Comparison of ENCODE assay signal across 17 mouse cellular contexts in the genomic region with DNA sequence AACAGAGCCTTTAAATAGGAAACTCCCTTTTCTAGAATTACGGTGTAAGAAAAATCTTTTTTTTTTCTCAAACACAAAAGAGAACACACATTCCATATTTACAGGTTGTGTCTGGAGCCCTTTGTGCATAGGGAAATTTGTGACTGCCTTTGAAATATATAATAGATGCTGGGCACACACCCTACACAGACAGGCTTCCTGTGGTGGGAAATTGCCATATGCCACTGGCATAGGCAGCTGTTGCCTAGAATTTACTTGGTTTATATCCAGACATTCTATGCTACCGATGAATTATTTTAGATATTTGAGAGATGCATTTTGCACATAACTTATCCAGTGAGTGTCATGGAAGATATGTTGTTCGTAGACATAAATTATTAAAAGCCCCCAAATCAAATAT.
DNase-seq lines count a peak whose midpoint lies in the region; ATAC-seq and TF ChIP-seq lines count a peak whose summit lies in the region.
"Had no signal": no experiment of that assay in that cellular context is flagged by ENCODE, and none has a peak within 500 bp of the region (broad histone marks: within the 10 kb centered on the region; RNA-seq: fewer than 3 reads in every experiment).

No protein-coding gene starts in this region.

- H3K27ac ChIP-seq in forebrain, embryonic 13.5 days = no peak overlapping the region
- H3K27ac ChIP-seq in forebrain, embryonic 12.5 days = no peak overlapping the region
- peak overlapping the region; percentile 56 for H3K27ac ChIP-seq in forebrain, embryonic 15.5 days (replicated peaks)
- H3K27ac ChIP-seq in forebrain, embryonic 10.5 days = no peak overlapping the region
- H3K27ac ChIP-seq in hindbrain, embryonic 15.5 days (replicated peaks) = peak overlapping the region; percentile 53; the same call in 1 of the 2 replicates
- no peak overlapping the region for H3K27ac ChIP-seq in hindbrain, embryonic 16.5 days (ENCODE audit: low read depth, low read length)
- H3K27ac ChIP-seq: embryonic facial prominence, embryonic 13.5 days; gastrocnemius, adult 2 months had no signal

- no peak overlapping the region for H3K4me2 ChIP-seq in forebrain, embryonic 13.5 days
- H3K4me2 ChIP-seq in forebrain, embryonic 12.5 days = no peak overlapping the region
- no peak overlapping the region for H3K4me2 ChIP-seq in forebrain, embryonic 15.5 days (replicated peaks)
- no peak overlapping the region for H3K4me2 ChIP-seq in hindbrain, embryonic 15.5 days
- no peak overlapping the region for H3K4me2 ChIP-seq in hindbrain, embryonic 16.5 days (ENCODE audit: low read length)
- H3K4me2 ChIP-seq: embryonic facial prominence, embryonic 13.5 days had no signal

- WGBS in forebrain, embryonic 13.5 days = 91% methylated on average over 3 of the region's 3 CpGs
- WGBS in forebrain, embryonic 12.5 days = 94% methylated on average over 3 of the region's 3 CpGs
- 78% methylated on average over 3 of the region's 3 CpGs for WGBS in forebrain, embryonic 15.5 days
- 95% methylated on average over 3 of the region's 3 CpGs for WGBS in forebrain, embryonic 10.5 days
- WGBS in hindbrain, embryonic 15.5 days = 77% methylated on average over 3 of the region's 3 CpGs
- WGBS in hindbrain, embryonic 16.5 days = 81% methylated on average over 3 of the region's 3 CpGs

- H3K4me1 ChIP-seq in forebrain, embryonic 13.5 days = no peaks in the 10 kb centered on the region
- H3K4me1 ChIP-seq in forebrain, embryonic 12.5 days = no peaks in the 10 kb centered on the region
- H3K4me1 ChIP-seq in forebrain, embryonic 15.5 days = 0 out of 2 replicates have a peak, but pooled peaks cover 2% of the 10 kb centered on the region
- no peaks in the 10 kb centered on the region for H3K4me1 ChIP-seq in forebrain, embryonic 10.5 days
- H3K4me1 ChIP-seq in hindbrain, embryonic 15.5 days (replicated peaks) = no peaks in the 10 kb centered on the region
- H3K4me1 ChIP-seq in hindbrain, embryonic 16.5 days (ENCODE audit: control insufficient read depth, insufficient read depth, low read depth, low read length) = no peaks in the 10 kb centered on the region
- H3K4me1 ChIP-seq: embryonic facial prominence, embryonic 13.5 days had no signal

- no peak for TF ChIP-seq CTCF in brain, embryonic 14.5 days (IDR thresholded peaks at IDR 0.05; ENCODE audit: borderline replicate concordance, extremely low read depth, insufficient read depth, insufficient read length)

- H3K4me3 ChIP-seq in forebrain, embryonic 13.5 days = no peak overlapping the region
- no peak overlapping the region for H3K4me3 ChIP-seq in forebrain, embryonic 12.5 days (replicated peaks)
- no peak overlapping the region for H3K4me3 ChIP-seq in forebrain, embryonic 15.5 days
- no peak overlapping the region for H3K4me3 ChIP-seq in forebrain, embryonic 10.5 days
- no peak overlapping the region for H3K4me3 ChIP-seq in hindbrain, embryonic 15.5 days
- no peak overlapping the region for H3K4me3 ChIP-seq in hindbrain, embryonic 16.5 days (ENCODE audit: low read length)
- H3K4me3 ChIP-seq: embryonic facial prominence, embryonic 13.5 days; gastrocnemius, adult 2 months had no signal

- no peaks in the 10 kb centered on the region for H3K27me3 ChIP-seq in forebrain, embryonic 13.5 days
- H3K27me3 ChIP-seq in forebrain, embryonic 12.5 days = no peaks in the 10 kb centered on the region
- H3K27me3 ChIP-seq in forebrain, embryonic 15.5 days = no peaks in the 10 kb centered on the region
- no peaks in the 10 kb centered on the region for H3K27me3 ChIP-seq in forebrain, embryonic 10.5 days (ENCODE audit: poor library complexity, severe bottlenecking)
- H3K27me3 ChIP-seq in hindbrain, embryonic 15.5 days = no peaks in the 10 kb centered on the region
- H3K27me3 ChIP-seq in hindbrain, embryonic 16.5 days (replicated peaks; ENCODE audit: control insufficient read depth, insufficient read depth, low read length) = no peaks in the 10 kb centered on the region
- H3K27me3 ChIP-seq: embryonic facial prominence, embryonic 13.5 days had no signal

- H3K9ac ChIP-seq in forebrain, embryonic 13.5 days = no peak overlapping the region
- no peak overlapping the region for H3K9ac ChIP-seq in forebrain, embryonic 12.5 days
- no peak overlapping the region for H3K9ac ChIP-seq in forebrain, embryonic 15.5 days (replicated peaks)
- no peak overlapping the region for H3K9ac ChIP-seq in hindbrain, embryonic 15.5 days
- H3K9ac ChIP-seq in hindbrain, embryonic 16.5 days (ENCODE audit: low read depth, low read length) = no peak overlapping the region
- H3K9ac ChIP-seq: embryonic facial prominence, embryonic 13.5 days had no signal

- DNase-seq in forebrain, embryonic 10.5 days (ENCODE audit: extremely low spot score, low spot score) = no peak
- DNase-seq in brain, embryonic 14.5 days (ENCODE audit: low read depth) = peak; percentile 58
- no peak for DNase-seq in frontal cortex, postnatal 10 days (ENCODE audit: low spot score in 2 of 2)
- DNase-seq: adrenal gland, adult 2 months; adrenal gland, postnatal 10 days; adrenal gland, postnatal 25 days; cerebellum, adult 11-12 months; cerebellum, adult 2 months; cerebellum, adult 9-10 months; cerebellum, postnatal 25 days; gastrocnemius, adult 2 months had no signal

- no peak for TF ChIP-seq POLR2A in brain, embryonic 14.5 days (IDR thresholded peaks at IDR 0.05; ENCODE audit: borderline replicate concordance, extremely low read depth, insufficient read depth, insufficient read length, poor library complexity, severe bottlenecking)

- 0 out of 2 replicates have a peak, but pooled peaks have one; percentile 68 for ATAC-seq in forebrain, embryonic 13.5 days
- no peak for ATAC-seq in forebrain, embryonic 12.5 days (ENCODE audit: low FRiP score)
- ATAC-seq in forebrain, embryonic 15.5 days (replicated peaks) = 0 out of 2 replicates have a peak, but pooled peaks have one; percentile 55
- no peak for ATAC-seq in hindbrain, embryonic 15.5 days (ENCODE audit: low FRiP score, low read depth)
- ATAC-seq in hindbrain, embryonic 16.5 days = no peak

- H3K36me3 ChIP-seq in forebrain, embryonic 13.5 days (ENCODE audit: poor library complexity, severe bottlenecking) = no peaks in the 10 kb centered on the region
- no peaks in the 10 kb centered on the region for H3K36me3 ChIP-seq in forebrain, embryonic 12.5 days (replicated peaks)
- no peaks in the 10 kb centered on the region for H3K36me3 ChIP-seq in forebrain, embryonic 15.5 days
- no peaks in the 10 kb centered on the region for H3K36me3 ChIP-seq in forebrain, embryonic 10.5 days (replicated peaks)
- no peaks in the 10 kb centered on the region for H3K36me3 ChIP-seq in hindbrain, embryonic 15.5 days
- H3K36me3 ChIP-seq in hindbrain, embryonic 16.5 days (ENCODE audit: control insufficient read depth, insufficient read depth, low read length) = no peaks in the 10 kb centered on the region
- H3K36me3 ChIP-seq: embryonic facial prominence, embryonic 13.5 days had no signal

- no peaks in the 10 kb centered on the region for H3K9me3 ChIP-seq in forebrain, embryonic 13.5 days (replicated peaks)
- H3K9me3 ChIP-seq in forebrain, embryonic 12.5 days = no peaks in the 10 kb centered on the region
- no peaks in the 10 kb centered on the region for H3K9me3 ChIP-seq in forebrain, embryonic 15.5 days
- no peaks in the 10 kb centered on the region for H3K9me3 ChIP-seq in forebrain, embryonic 10.5 days
- no peaks in the 10 kb centered on the region for H3K9me3 ChIP-seq in hindbrain, embryonic 15.5 days
- H3K9me3 ChIP-seq in hindbrain, embryonic 16.5 days (ENCODE audit: control insufficient read depth, low read length) = no peaks in the 10 kb centered on the region
- H3K9me3 ChIP-seq: embryonic facial prominence, embryonic 13.5 days had no signal

Comparison
In these comparisons a context has a peak if more than half of its experiments do, and no peak if none do; other contexts are left out.
1. ATAC-seq: peak in forebrain, embryonic 13.5 days (single experiment) and forebrain, embryonic 15.5 days (single experiment); none in forebrain, embryonic 12.5 days (single experiment), hindbrain, embryonic 15.5 days (single experiment) and hindbrain, embryonic 16.5 days (single experiment).
2. H3K27ac ChIP-seq: peak in forebrain, embryonic 15.5 days (single experiment) and hindbrain, embryonic 15.5 days (single experiment); none in forebrain, embryonic 13.5 days (single experiment), forebrain, embryonic 12.5 days (single experiment), forebrain, embryonic 10.5 days (single experiment) and hindbrain, embryonic 16.5 days (single experiment).